Mouse (Mus musculus) stomach, embryonic 16.5 days (tissue): Measurements from ENCODE around the gene Msl3l2. TPM values are rescaled to one million over a fixed set of nuclear protein-coding genes. Genes with fewer than 3 reads are reported as not detected.

Experiments
- ATAC-seq: fragments of 200-750 bp; cut with Nextera tagmentation; 2 replicates; pipeline ENCODE4 v1.8.0; 2017; ENCODE audit warnings: moderate number of reproducible peaks, moderate TSS enrichment; ENCODE audit not compliant: insufficient read depth, low FRiP score
- H3K27ac ChIP-seq: fragments of 300-500 bp; sonication (generic); 2 replicates; pipeline ENCODE4 v1.5.1; 2014; ENCODE audit warnings: low read length
- H3K27me3 ChIP-seq: fragments of 300-500 bp; sonication (generic); 2 replicates; pipeline ENCODE4 v1.6.1; 2014; ENCODE audit warnings: low read length, control low read depth, mixed read lengths; ENCODE audit not compliant: control insufficient read depth, insufficient read depth
- H3K36me3 ChIP-seq: fragments of 300-500 bp; sonication (generic); 2 replicates; pipeline ENCODE4 v1.6.1; 2014; ENCODE audit warnings: low read length; ENCODE audit not compliant: control insufficient read depth, insufficient read depth
- H3K4me1 ChIP-seq: fragments of 300-500 bp; sonication (generic); 2 replicates; pipeline ENCODE4 v1.6.1; 2014; ENCODE audit warnings: low read length, control low read depth, mixed read lengths; ENCODE audit not compliant: control insufficient read depth, insufficient read depth
- H3K4me2 ChIP-seq: fragments of 300-500 bp; sonication (generic); 2 replicates; pipeline ENCODE4 v1.6.1; 2014; ENCODE audit warnings: low read depth, low read length, mixed read lengths
- H3K4me3 ChIP-seq: fragments of 300-500 bp; sonication (generic); replicated peaks from 2 replicates; pipeline ENCODE4 v1.5.1; 2014; ENCODE audit warnings: mild to moderate bottlenecking, low read length
- H3K9ac ChIP-seq: fragments of 300-500 bp; sonication (generic); 2 replicates; pipeline ENCODE4 v1.6.1; 2014; ENCODE audit warnings: low read length
- H3K9me3 ChIP-seq: fragments of 300-500 bp; sonication (generic); replicated peaks from 2 replicates; pipeline ENCODE4 v1.6.1; 2016; ENCODE audit warnings: low read length, control low read depth; ENCODE audit not compliant: control insufficient read depth
- WGBS: fragments of 180-500 bp; shearing (Covaris S2); extraction: QIAGEN DNeasy Blood & Tissue Kit; methylation state at CpG from one replicate; pipeline ENCODE4 v1.1.7; 2014; 5-methylcytosine and 5-hydroxymethylcytosine counted together
- polyA plus RNA-seq: library from polyadenylated mRNA; unstranded; fragments of >200 nt; fragmentation: Nextera tagmentation; extraction: Ambion mirVana; gene quantifications from 2 replicates; pipeline ENCODE4 v1.2.1, GENCODE M21; 2015

Gene Msl3l2
- polyA plus RNA-seq, 1 experiment from 2014 or later = 3.0 TPM

GRCm38 (mm10) chr10:56158748-56159147 lies 52.0 kb downstream of the Msl3l2 start:
- Histone ChIP-seq H3K9ac (no peak overlapping the region), H3K27me3 (no peaks in the 10 kb centered on the region), H3K4me1 (no peaks in the 10 kb centered on the region), H3K4me2 (no peak overlapping the region), H3K36me3 (no peaks in the 10 kb centered on the region), H3K27ac (no peak overlapping the region), H3K9me3 (no peaks in the 10 kb centered on the region), H3K4me3 (no peak overlapping the region)
- no peak for ATAC-seq
- WGBS = 87% methylated on average over 2 of the region's 2 CpGs

- ATAC-seq = no peak
- no peaks in the 10 kb centered on the region for H3K9me3 ChIP-seq
- no peaks in the 10 kb centered on the region for H3K4me1 ChIP-seq
- no peak overlapping the region for H3K4me2 ChIP-seq
- H3K36me3 ChIP-seq = no peaks in the 10 kb centered on the region
- no peak overlapping the region for H3K4me3 ChIP-seq
- H3K9ac ChIP-seq = no peak overlapping the region
- WGBS = 65% methylated on average over 3 of the region's 3 CpGs
- no peaks in the 10 kb centered on the region for H3K27me3 ChIP-seq
- no peak overlapping the region for H3K27ac ChIP-seq
Observed at GRCm38 (mm10) chr10:56164411-56164810, 57.7 kb downstream of the Msl3l2 start.

GRCm38 (mm10) chr10:56165758-56166157 lies 59.0 kb downstream of the Msl3l2 start:
- no peak for ATAC-seq
- Histone ChIP-seq H3K4me3 (no peak overlapping the region), H3K4me2 (no peak overlapping the region), H3K27me3 (no peaks in the 10 kb centered on the region), H3K27ac (no peak overlapping the region), H3K4me1 (no peaks in the 10 kb centered on the region), H3K36me3 (no peaks in the 10 kb centered on the region), H3K9me3 (no peaks in the 10 kb centered on the region), H3K9ac (no peak overlapping the region)
- 84% methylated on average over 4 of the region's 4 CpGs for WGBS

Other genes starting within 250 kb of the Msl3l2 start
- gene Tbc1d32, start 121.8 kb downstream of the Msl3l2 start, polyA plus RNA-seq = 3.3 and 3.6 TPM in 2 replicates